In genomic region chr5:18250379-18251017, GRCm38 (mm10) we compare ENCODE assay signal across 21 mouse cellular contexts.
A peak's percentile ranks its signal among the peaks of the same experiment; 100 is the strongest.
DNase-seq lines count a peak whose midpoint lies in the region; ATAC-seq and TF ChIP-seq lines count a peak whose summit lies in the region.
"Had no signal": no experiment of that assay in that cellular context is flagged by ENCODE, and none has a peak within 500 bp of the region (broad histone marks: within the 10 kb centered on the region; RNA-seq: fewer than 3 reads in every experiment).

No protein-coding gene starts in this region.

- H3K27me3 ChIP-seq in lung, embryonic 14.5 days (ENCODE audit: insufficient read depth, low read length) = no peaks in the 10 kb centered on the region
- H3K27me3 ChIP-seq in intestine, postnatal 0 days (replicated peaks; ENCODE audit: control insufficient read depth, insufficient read depth, low read length) = no peaks in the 10 kb centered on the region
- no peaks in the 10 kb centered on the region for H3K27me3 ChIP-seq in forebrain, embryonic 15.5 days
- H3K27me3 ChIP-seq: embryonic facial prominence, embryonic 13.5 days; heart, embryonic 12.5 days; hindbrain, embryonic 13.5 days had no signal

- no peak overlapping the region for H3K4me2 ChIP-seq in lung, embryonic 14.5 days
- H3K4me2 ChIP-seq in intestine, postnatal 0 days (replicated peaks; ENCODE audit: low read depth) = no peak overlapping the region
- no peak overlapping the region for H3K4me2 ChIP-seq in forebrain, embryonic 15.5 days (replicated peaks)
- H3K4me2 ChIP-seq: embryonic facial prominence, embryonic 13.5 days; heart, embryonic 12.5 days; hindbrain, embryonic 13.5 days had no signal

- H3K36me3 ChIP-seq in lung, embryonic 14.5 days (ENCODE audit: insufficient read depth) = no peaks in the 10 kb centered on the region
- no peaks in the 10 kb centered on the region for H3K36me3 ChIP-seq in intestine, postnatal 0 days (ENCODE audit: control insufficient read depth, insufficient read depth)
- H3K36me3 ChIP-seq in forebrain, embryonic 15.5 days = no peaks in the 10 kb centered on the region
- H3K36me3 ChIP-seq: embryonic facial prominence, embryonic 13.5 days; heart, embryonic 12.5 days; hindbrain, embryonic 13.5 days; midbrain, embryonic 10.5 days had no signal

- TF ChIP-seq CTCF in lung, embryonic 14.5 days (IDR thresholded peaks at IDR 0.05; ENCODE audit: low read depth) = no peak
- TF ChIP-seq CTCF in intestine, postnatal 0 days (IDR thresholded peaks at IDR 0.05; ENCODE audit: low read depth) = no peak

- DNase-seq in lung, embryonic 14.5 days = peak; percentile 17
- no peak for DNase-seq in lung, postnatal 14 days
- peak; percentile 2 for DNase-seq in NIH3T3 (ENCODE audit: low read depth)
- peak; percentile 34 to 57 for DNase-seq in kidney, postnatal 36 days
- no peak for DNase-seq in frontal cortex, postnatal 36 days (ENCODE audit: low spot score in 2 of 2)
- DNase-seq in layer of hippocampus, postnatal 10 days (ENCODE audit: low spot score in 2 of 2) = no peak
- DNase-seq: adrenal gland, postnatal 10 days; cerebellum, adult 9-11 months; gastrocnemius, adult 2 months; heart, postnatal 14 days; layer of hippocampus, adult 9-11 months; retina, postnatal 1 day had no signal

- WGBS in lung, embryonic 14.5 days = 75% methylated on average over 5 of the region's 5 CpGs
- 41% methylated on average over 5 of the region's 5 CpGs for WGBS in intestine, postnatal 0 days
- WGBS in forebrain, embryonic 15.5 days = 86% methylated on average over 5 of the region's 5 CpGs

- no peaks in the 10 kb centered on the region; the same call in 1 of the 2 replicates for H3K9me3 ChIP-seq in lung, embryonic 14.5 days (ENCODE audit: low read depth, low read length)
- no peaks in the 10 kb centered on the region for H3K9me3 ChIP-seq in intestine, postnatal 0 days (ENCODE audit: control insufficient read depth)
- H3K9me3 ChIP-seq in forebrain, embryonic 15.5 days = no peaks in the 10 kb centered on the region
- H3K9me3 ChIP-seq: heart, embryonic 12.5 days; midbrain, embryonic 10.5 days had no signal

- H3K4me1 ChIP-seq in lung, embryonic 14.5 days (ENCODE audit: insufficient read depth) = no peaks in the 10 kb centered on the region
- no peaks in the 10 kb centered on the region for H3K4me1 ChIP-seq in intestine, postnatal 0 days (replicated peaks; ENCODE audit: control insufficient read depth, insufficient read depth, low read length)
- H3K4me1 ChIP-seq in forebrain, embryonic 15.5 days = no peaks in the 10 kb centered on the region
- H3K4me1 ChIP-seq: embryonic facial prominence, embryonic 13.5 days; heart, embryonic 12.5 days; hindbrain, embryonic 13.5 days; midbrain, embryonic 10.5 days had no signal

- no peak for ATAC-seq in lung, embryonic 14.5 days (ENCODE audit: insufficient read depth)
- ATAC-seq in intestine, postnatal 0 days = peak; percentile 43; the same call in 1 of the 2 replicates
- no peak for ATAC-seq in forebrain, embryonic 15.5 days (replicated peaks)
- ATAC-seq: activated CD4-positive, CD25-positive, alpha-beta regulatory T cell, adult 4 months had no signal

- no peak overlapping the region for H3K27ac ChIP-seq in lung, embryonic 14.5 days (ENCODE audit: low read depth)
- H3K27ac ChIP-seq in intestine, postnatal 0 days (ENCODE audit: low read depth, low read length) = no peak overlapping the region
- no peak overlapping the region for H3K27ac ChIP-seq in forebrain, embryonic 15.5 days (replicated peaks)
- H3K27ac ChIP-seq: embryonic facial prominence, embryonic 13.5 days; gastrocnemius, adult 2 months; hindbrain, embryonic 13.5 days; liver, embryonic 14.5 days; macrophage; midbrain, embryonic 10.5 days had no signal

- no peak overlapping the region for H3K4me3 ChIP-seq in lung, embryonic 14.5 days (ENCODE audit: low read depth, low read length)
- H3K4me3 ChIP-seq in intestine, postnatal 0 days (ENCODE audit: low read depth, low read length) = no peak overlapping the region
- H3K4me3 ChIP-seq in forebrain, embryonic 15.5 days = no peak overlapping the region
- H3K4me3 ChIP-seq: embryonic facial prominence, embryonic 13.5 days; gastrocnemius, adult 2 months; heart, embryonic 12.5 days; hindbrain, embryonic 13.5 days; midbrain, embryonic 10.5 days had no signal

- no peak overlapping the region for H3K9ac ChIP-seq in lung, embryonic 14.5 days
- no peak overlapping the region for H3K9ac ChIP-seq in intestine, postnatal 0 days (ENCODE audit: low read depth, low read length)
- no peak overlapping the region for H3K9ac ChIP-seq in forebrain, embryonic 15.5 days (replicated peaks)
- H3K9ac ChIP-seq: embryonic facial prominence, embryonic 13.5 days; heart, embryonic 12.5 days; hindbrain, embryonic 13.5 days; liver, embryonic 14.5 days had no signal

Comparison
In these comparisons a context has a peak if more than half of its experiments do, and no peak if none do; other contexts are left out.
1. DNase-seq: peak in lung, embryonic 14.5 days (single experiment), NIH3T3 (single experiment) and kidney, postnatal 36 days (2 of 2); none in lung, postnatal 14 days (single experiment), frontal cortex, postnatal 36 days (0 of 2) and layer of hippocampus, postnatal 10 days (0 of 2).